Mouse (Mus musculus): ENCODE data around the gene Actn3.

The Actn3 gene

DNA sequence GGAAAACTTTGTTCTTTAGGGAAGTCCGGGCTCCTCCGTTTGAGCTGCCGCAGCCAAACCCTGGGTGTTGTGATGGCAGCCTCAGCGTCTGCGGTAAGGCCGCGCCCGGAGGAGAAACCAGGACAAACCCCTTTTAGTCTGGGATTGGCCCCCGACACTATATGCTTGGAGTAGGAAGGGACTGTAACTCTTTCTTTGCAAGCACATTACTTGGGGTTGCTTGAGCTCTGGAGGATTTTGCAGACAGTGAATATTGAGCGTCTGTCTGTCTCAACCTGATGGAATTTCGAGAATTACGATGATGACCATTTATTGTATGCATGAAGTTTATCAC, 65.8 kb downstream of the Actn3 start:
- no peak for DNase-seq (ENCODE audit: low spot score)

Data from yolk sac, embryonic 10.5 days (tissue).